Mouse (Mus musculus) embryonic facial prominence, embryonic 11.5 days (tissue): ENCODE data around the gene Slc38a2. TPM values are rescaled to one million over a fixed set of nuclear protein-coding genes. Genes with fewer than 3 reads are reported as not detected.

ENCODE experiments used
- ATAC-seq: fragments of 200-750 bp; cut with Nextera tagmentation; replicated peaks from 2 replicates; pipeline ENCODE4 v1.8.0; 2017; ENCODE audit warnings: low read depth; ENCODE audit not compliant: insufficient number of reproducible peaks, low FRiP score, low TSS enrichment
- DNase-seq: peaks from one replicate; pipeline ENCODE4 v3.0.0-alpha.2; 2015; ENCODE audit warnings: low spot score
- H3K27ac ChIP-seq: fragments of 300-500 bp; sonication (generic); replicated peaks from 2 replicates; pipeline ENCODE4 v1.5.1; 2014; ENCODE audit warnings: mild to moderate bottlenecking, low read depth, low read length, control low read depth
- H3K27me3 ChIP-seq: fragments of 300-500 bp; sonication (generic); 2 replicates; pipeline ENCODE4 v1.6.1; 2014; ENCODE audit warnings: mild to moderate bottlenecking, low read length, moderate library complexity, mixed read lengths; ENCODE audit not compliant: control insufficient read depth, insufficient read depth
- H3K36me3 ChIP-seq: fragments of 300-500 bp; sonication (generic); replicated peaks from 2 replicates; pipeline ENCODE4 v1.6.1; 2014; ENCODE audit warnings: low read depth, mild to moderate bottlenecking, low read length, moderate library complexity, mixed read lengths; ENCODE audit not compliant: control insufficient read depth, insufficient read depth
- H3K4me1 ChIP-seq: fragments of 300-500 bp; sonication (generic); 2 replicates; pipeline ENCODE4 v1.6.1; 2014; ENCODE audit warnings: low read length, mixed read lengths; ENCODE audit not compliant: control insufficient read depth, insufficient read depth
- H3K4me2 ChIP-seq: fragments of 300-500 bp; sonication (generic); 2 replicates; pipeline ENCODE4 v1.6.1; 2014; ENCODE audit warnings: low read depth, mild to moderate bottlenecking, control low read depth, low read length, moderate library complexity
- H3K4me3 ChIP-seq: fragments of 300-500 bp; sonication (generic); 2 replicates; pipeline ENCODE4 v1.5.1; 2014; ENCODE audit warnings: low read depth, low read length, control low read depth
- H3K9ac ChIP-seq: fragments of 300-500 bp; sonication (generic); replicated peaks from 2 replicates; pipeline ENCODE4 v1.6.1; 2014; ENCODE audit warnings: mild to moderate bottlenecking, control low read depth, low read length
- H3K9me3 ChIP-seq: fragments of 300-500 bp; sonication (generic); replicated peaks from 2 replicates; pipeline ENCODE4 v1.6.1; 2016; ENCODE audit warnings: mild to moderate bottlenecking, low read length, inconsistent platforms, mixed read lengths; ENCODE audit not compliant: control insufficient read depth
- WGBS: fragments of 180-500 bp; shearing (Covaris S2); extraction: QIAGEN DNeasy Blood & Tissue Kit; methylation state at CpG from one replicate; pipeline ENCODE4 v1.1.7; 2014; 5-methylcytosine and 5-hydroxymethylcytosine counted together
- polyA plus RNA-seq: library from polyadenylated mRNA; unstranded; fragments of >200 nt; fragmentation: Nextera tagmentation; extraction: Ambion mirVana; gene quantifications from 2 replicates; pipeline ENCODE4 v1.2.1, GENCODE M21; 2014

Slc38a2 gene
- polyA plus RNA-seq, 1 experiment from 2014 or later, result 255 TPM

DNA sequence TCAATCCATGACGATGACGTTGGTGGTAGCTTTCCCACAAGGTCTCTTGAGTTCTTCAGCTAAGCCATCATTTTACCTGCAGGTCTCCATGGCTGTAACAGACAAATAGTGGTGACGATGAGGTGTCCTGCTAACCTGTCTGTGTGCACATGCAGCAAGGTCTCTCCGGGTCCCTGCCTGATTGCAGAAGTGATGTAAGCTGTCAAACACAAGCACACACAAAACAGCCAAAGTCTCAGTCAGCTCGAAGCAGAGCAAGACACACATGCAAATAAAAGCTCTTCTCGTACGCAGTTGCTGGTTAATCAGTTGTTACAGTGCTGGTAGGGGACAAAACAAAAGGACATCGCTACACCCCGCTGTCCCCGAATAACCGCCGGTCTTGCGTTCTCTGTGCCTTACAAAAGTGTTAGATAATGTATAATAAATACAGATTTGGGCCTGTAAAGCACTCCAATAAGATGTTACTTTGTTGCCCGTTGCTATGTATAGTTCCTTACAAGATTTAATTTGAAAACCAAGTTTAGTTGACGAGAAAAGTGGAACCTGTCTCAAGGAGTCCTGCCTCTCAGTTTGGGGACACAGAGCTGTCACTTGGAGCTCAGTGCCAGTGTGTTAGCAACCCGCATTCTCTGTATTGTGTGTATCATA lies 43.2 kb upstream of the Slc38a2 start:
- ATAC-seq (no peak), DNase-seq (no peak)
- no peak overlapping the region for H3K4me2 ChIP-seq
- no peaks in the 10 kb centered on the region for H3K9me3 ChIP-seq
- H3K4me1 ChIP-seq, result no peaks in the 10 kb centered on the region
- H3K9ac ChIP-seq, result no peak overlapping the region
- H3K27ac ChIP-seq, result no peak overlapping the region
- H3K36me3 ChIP-seq, result no peaks in the 10 kb centered on the region
- WGBS, result 91% methylated on average over 16 of the region's 16 CpGs
- H3K4me3 ChIP-seq, result no peak overlapping the region
- H3K27me3 ChIP-seq, result no peaks in the 10 kb centered on the region

DNA sequence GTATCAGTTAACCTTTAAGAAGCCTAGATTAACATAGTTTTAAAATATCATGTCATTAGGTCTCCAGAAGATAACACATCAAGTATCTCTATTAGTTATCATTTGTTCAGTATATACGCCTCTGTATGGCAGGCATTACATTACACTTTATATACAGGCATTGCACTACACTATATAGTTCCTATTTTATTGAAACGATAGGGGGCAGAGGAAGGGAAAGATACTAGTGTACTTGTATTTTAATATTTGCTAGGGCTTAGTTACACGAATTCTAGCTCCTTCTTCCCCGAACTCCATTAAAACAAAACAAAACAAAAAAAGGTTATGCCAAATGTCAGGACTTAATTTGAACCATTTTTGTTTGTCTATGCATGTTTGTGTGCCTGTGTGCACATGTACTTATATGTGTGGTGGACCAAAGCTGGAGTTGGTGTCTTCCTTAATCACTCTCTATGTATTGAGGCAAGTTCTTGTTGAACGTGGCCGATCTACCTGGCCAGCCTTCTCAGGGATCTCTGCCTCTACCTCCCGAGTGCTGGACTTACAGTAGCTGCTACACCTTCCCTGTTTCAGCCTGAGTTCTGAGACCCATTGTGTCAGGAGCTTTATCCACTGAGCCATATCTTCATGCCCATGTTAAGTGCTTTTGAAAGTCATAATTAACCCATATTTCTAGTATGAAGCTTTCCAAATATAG lies 41.5 kb upstream of the Slc38a2 start:
- no peak overlapping the region for H3K9ac ChIP-seq
- H3K4me1 ChIP-seq, result no peaks in the 10 kb centered on the region; the same call in 1 of the 2 replicates
- no peaks in the 10 kb centered on the region for H3K9me3 ChIP-seq
- H3K27me3 ChIP-seq, result no peaks in the 10 kb centered on the region
- H3K4me3 ChIP-seq, result no peak overlapping the region
- H3K4me2 ChIP-seq, result no peak overlapping the region
- H3K27ac ChIP-seq, result no peak overlapping the region
- ATAC-seq (no peak), DNase-seq (no peak)
- no peaks in the 10 kb centered on the region for H3K36me3 ChIP-seq
- 82% methylated on average over 7 of the region's 7 CpGs for WGBS

- H3K36me3 ChIP-seq, result no peaks in the 10 kb centered on the region
- DNase-seq (no peak), ATAC-seq (no peak)
- H3K4me3 ChIP-seq, result no peak overlapping the region
- H3K4me2 ChIP-seq, result no peak overlapping the region
- H3K9ac ChIP-seq, result no peak overlapping the region
- H3K4me1 ChIP-seq, result no peaks in the 10 kb centered on the region; the same call in 1 of the 2 replicates
- WGBS, result 77% methylated on average over 4 of the region's 4 CpGs
- no peak overlapping the region for H3K27ac ChIP-seq
- no peaks in the 10 kb centered on the region for H3K27me3 ChIP-seq
- H3K9me3 ChIP-seq, result no peaks in the 10 kb centered on the region
Observed at GRCm38 (mm10) chr15:96740091-96740490, 40.6 kb upstream of the Slc38a2 start.

DNA sequence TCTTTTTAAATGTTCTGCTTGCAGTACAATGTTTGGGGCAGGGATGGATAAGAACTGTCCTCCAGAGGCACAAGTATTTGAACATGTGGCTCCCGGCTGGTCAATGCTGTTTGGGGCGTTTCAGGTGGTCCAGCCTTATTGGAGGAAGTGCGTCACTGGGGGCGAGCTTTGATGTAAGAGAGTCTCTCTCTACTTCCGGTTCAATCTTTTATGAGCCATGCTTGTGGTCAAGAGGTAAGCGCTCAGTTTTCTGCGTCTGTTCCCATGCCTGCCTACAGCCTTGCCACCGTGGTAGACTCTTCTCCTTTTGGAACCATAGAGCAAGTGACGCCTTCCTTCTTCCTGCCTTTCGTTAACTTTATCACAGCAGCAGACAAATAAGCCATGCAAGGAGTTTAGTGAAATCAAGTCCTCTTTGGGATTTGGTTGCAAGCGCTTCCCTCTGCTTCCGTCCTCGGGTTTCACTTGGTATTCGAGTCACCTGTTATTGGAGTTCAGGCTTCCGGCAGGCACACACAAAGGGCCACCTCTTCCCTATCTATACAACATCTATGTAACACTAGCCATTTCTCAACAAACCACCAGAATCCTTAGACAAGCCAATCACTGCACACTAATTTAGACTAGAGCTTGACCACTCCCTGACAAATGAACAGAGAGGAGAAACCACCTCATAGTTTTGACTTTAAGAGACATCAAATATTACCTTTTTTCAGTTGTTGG lies 37.3 kb upstream of the Slc38a2 start:
- no peaks in the 10 kb centered on the region for H3K9me3 ChIP-seq
- H3K4me2 ChIP-seq, result no peak overlapping the region
- H3K36me3 ChIP-seq, result no peaks in the 10 kb centered on the region
- no peak overlapping the region for H3K9ac ChIP-seq
- no peak overlapping the region for H3K4me3 ChIP-seq
- no peaks in the 10 kb centered on the region for H3K27me3 ChIP-seq
- WGBS, result 79% methylated on average over 15 of the region's 15 CpGs
- DNase-seq (no peak), ATAC-seq (no peak)
- H3K27ac ChIP-seq, result no peak overlapping the region
- no peaks in the 10 kb centered on the region; the same call in 1 of the 2 replicates for H3K4me1 ChIP-seq

- ATAC-seq (no peak), DNase-seq (no peak)
- Histone ChIP-seq H3K4me3 (no peak overlapping the region), H3K36me3 (no peaks in the 10 kb centered on the region), H3K27ac (no peak overlapping the region), H3K27me3 (no peaks in the 10 kb centered on the region), H3K9me3 (no peaks in the 10 kb centered on the region), H3K4me2 (no peak overlapping the region), H3K9ac (no peak overlapping the region), H3K4me1 (no peaks in the 10 kb centered on the region; the same call in 1 of the 2 replicates)
- WGBS, result 87% methylated on average over 15 of the region's 15 CpGs
Observed at GRCm38 (mm10) chr15:96735562-96736160, 36.1 kb upstream of the Slc38a2 start.

DNA sequence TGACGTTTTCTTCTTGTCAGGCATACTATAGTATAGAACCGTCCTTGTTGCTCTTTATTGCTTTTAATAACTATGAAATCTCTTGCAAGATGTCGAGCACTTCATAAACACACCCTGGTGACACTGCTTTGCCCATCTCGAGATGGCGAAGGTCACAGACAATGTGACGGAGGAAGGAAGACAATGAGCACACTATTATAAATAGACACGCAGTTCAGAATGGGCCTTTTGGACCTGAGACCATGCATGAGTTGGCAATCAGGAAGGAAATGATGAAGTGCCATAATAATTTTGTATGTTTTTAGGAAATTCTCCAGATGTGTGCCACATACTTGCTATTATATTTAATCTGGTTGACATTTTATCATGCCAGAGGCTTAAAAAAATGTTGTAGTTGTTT lies 34.9 kb upstream of the Slc38a2 start:
- no peak overlapping the region for H3K9ac ChIP-seq
- ATAC-seq (no peak), DNase-seq (no peak)
- no peaks in the 10 kb centered on the region; the same call in 1 of the 2 replicates for H3K4me1 ChIP-seq
- H3K36me3 ChIP-seq, result no peaks in the 10 kb centered on the region
- H3K4me2 ChIP-seq, result no peak overlapping the region
- H3K27ac ChIP-seq, result no peak overlapping the region
- WGBS, result 74% methylated on average over 7 of the region's 7 CpGs
- no peaks in the 10 kb centered on the region for H3K27me3 ChIP-seq
- no peak overlapping the region for H3K4me3 ChIP-seq
- H3K9me3 ChIP-seq, result no peaks in the 10 kb centered on the region

DNA sequence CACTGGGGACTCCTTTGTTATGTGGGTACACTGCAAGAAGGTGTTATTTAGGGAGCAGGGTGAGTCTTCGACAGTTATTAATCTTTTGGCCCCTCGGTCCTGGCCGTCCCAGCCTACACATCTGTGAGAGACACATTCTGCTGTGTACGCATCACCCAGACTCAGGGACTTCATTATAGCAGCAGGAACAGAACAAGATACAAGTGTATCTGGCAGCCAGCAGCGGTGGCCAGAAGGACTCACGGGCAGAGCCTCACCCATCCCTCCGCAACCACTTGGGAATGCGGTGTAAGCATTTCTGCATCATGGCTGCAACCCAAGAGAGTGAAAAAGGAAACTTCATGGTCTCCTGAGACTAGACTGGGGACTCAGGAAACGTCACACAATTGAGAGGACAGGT lies 30.9 kb upstream of the Slc38a2 start:
- no peak for DNase-seq
- no peak overlapping the region for H3K4me3 ChIP-seq
- no peak overlapping the region for H3K27ac ChIP-seq
- H3K4me1 ChIP-seq, result no peaks in the 10 kb centered on the region
- 88% methylated on average over 9 of the region's 9 CpGs for WGBS
- H3K36me3 ChIP-seq, result no peaks in the 10 kb centered on the region
- H3K4me2 ChIP-seq, result no peak overlapping the region
- H3K27me3 ChIP-seq, result no peaks in the 10 kb centered on the region
- no peak overlapping the region for H3K9ac ChIP-seq
- no peaks in the 10 kb centered on the region for H3K9me3 ChIP-seq
- no peak for ATAC-seq
